Mouse (Mus musculus) T-helper 17 cell (primary cell): ENCODE measurements around the gene Kcng4.

ENCODE experiments used
- in situ Hi-C, 2 experiments: fragments of 300-600 bp; cut with MboI, MseI; formaldehyde crosslinking; loops; 1 replicate in 1 of 2; 2 replicates in 1 of 2; pipeline ENCODE4 v1.15.1; 2025; ENCODE audit warnings: high pct_unique_total_duplicates in 2 of 2

Kcng4 gene

DNA sequence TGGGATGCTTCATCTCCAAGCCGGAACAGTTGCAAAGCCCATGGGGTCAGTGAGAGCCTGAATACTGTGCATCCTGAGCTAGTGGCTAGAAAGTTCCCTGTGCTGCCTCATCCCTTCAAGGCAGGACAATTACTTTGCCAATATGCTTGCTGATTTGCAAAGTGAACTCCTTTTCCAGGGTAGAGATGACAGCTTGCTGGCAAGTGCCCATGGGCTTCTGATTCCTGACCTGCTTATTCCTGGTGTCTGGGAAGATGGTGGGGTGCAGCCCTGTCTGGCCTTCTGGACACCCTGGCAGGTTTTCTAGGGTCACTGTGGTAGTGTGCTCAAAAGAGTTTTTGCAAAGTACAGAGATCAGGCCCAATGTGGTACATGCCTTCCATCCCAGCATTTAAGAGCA, 7.5 kb upstream of the Kcng4 start:
- in situ Hi-C loops = no loop called here

DNA sequence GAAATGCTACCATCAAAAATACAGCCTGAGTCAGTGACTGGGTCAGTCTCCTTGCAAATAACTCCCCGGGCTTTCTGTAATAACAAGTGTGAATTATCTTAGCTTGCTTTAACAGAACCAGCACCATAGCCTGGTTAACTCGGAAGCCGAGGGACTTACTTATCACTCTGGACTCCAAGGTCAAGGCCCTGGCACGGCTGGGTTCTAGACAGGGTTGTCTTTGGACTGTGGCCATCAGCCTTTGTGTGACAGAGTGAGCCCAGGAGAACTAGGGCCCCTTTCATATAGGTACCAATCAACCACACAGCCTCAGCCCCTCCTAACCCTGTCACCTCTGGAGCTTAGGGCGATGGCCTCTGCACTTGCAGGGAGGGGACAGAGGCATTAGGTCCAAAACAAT, 5.6 kb upstream of the Kcng4 start:
- in situ Hi-C loops = no loop called here

DNA sequence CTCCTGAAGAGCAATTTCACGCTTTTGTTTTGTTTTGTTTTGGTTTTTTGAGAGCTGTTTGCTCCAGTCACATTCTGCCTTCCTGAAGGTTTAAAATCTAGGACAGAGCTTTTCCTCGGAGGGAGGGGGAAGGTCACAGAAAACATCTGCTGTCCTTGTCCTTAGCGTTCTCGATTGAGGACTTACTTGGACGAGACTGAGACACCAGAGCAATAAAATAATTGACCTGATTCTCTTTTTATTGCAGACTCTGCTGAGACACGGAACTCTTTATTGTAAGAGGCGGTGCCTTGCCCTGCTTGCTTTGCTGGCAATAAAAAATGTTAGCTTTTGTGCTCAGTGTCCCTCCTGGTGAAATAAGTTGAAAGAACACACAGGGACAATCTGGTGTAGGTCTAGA, 4.3 kb upstream of the Kcng4 start:
- in situ Hi-C loops = no loop called here

DNA sequence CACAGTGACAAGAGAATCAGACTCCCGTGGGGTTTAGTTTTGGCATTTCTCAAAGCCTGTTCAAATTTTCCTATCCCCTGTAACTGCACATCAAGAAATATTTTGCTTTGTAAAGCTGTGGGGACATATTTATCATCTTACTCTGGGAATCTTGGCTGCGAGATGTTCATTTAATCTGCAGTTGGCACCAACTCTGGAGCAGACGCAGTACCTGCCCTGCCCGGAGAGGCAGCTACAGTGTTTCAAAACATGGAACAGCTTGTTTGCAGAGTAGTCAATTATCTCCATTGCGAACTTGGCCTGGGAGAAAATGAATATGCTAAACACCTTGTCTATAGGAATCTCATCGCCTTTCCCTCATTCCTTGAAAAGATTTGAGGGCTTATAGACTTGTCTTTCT, 2.8 kb upstream of the Kcng4 start:
- in situ Hi-C loops = no loop called here

DNA sequence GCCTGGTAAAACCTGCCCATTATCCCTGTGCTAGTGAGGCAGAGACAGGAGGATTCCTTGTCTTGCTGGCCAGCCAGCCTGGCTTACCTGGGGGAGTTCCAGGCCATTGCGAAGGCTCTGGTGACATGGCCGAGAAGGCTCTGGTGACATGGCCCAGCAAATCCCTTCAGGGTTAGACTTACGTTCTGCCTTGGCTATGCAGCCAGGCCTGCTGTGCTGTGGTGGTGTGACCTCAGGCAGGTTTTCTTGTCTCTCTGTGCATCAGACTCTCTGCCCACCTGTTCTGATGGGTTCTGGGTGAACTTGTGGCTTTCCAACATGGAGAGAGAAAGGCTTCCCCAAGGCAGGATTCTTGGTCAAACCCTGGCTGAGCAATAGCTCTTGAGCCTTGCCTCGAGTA, 1.9 kb upstream of the Kcng4 start:
- in situ Hi-C loops = no loop called here

DNA sequence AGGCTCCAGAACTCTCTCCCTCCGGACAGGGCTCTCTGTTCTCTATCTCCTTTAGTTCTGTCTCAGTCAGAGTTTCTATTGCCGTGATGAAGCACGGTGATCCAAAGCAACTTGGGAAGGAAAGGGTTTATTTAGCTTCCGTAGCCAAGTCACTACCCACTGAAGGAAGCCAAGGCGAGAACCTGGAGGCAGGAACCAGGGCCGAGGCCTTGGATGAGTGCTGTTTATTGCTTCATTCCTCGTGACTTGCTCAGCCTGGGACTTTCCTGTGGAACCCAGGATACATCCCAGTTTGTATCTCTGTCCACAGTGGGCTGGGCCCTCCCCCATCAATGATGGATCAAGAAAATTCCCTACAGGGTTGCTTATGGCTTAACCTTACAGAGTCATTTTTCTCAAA, 1.3 kb upstream of the Kcng4 start:
- in situ Hi-C loops = no loop called here

DNA sequence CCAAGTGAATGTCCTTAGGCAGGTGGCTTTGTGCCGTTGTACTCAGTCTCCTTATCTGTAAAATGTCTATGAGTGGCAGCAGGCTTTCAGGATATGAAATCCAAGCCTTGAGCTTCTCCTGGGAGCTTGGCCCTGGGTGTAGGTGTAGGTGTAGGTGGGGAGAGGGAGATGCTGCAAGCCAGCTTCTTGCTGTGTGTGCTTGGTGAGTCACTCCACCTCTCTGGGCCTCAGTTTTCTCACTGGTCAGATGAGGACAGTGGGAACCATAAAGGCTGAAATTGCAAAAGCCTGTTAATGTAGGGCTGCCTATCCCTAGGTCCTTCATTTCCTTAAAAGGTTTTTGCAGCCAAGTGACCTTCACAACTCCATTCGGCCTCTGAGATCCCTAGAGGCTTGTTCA, 478 bp upstream of the Kcng4 start:
- in situ Hi-C loops = no loop called here

DNA sequence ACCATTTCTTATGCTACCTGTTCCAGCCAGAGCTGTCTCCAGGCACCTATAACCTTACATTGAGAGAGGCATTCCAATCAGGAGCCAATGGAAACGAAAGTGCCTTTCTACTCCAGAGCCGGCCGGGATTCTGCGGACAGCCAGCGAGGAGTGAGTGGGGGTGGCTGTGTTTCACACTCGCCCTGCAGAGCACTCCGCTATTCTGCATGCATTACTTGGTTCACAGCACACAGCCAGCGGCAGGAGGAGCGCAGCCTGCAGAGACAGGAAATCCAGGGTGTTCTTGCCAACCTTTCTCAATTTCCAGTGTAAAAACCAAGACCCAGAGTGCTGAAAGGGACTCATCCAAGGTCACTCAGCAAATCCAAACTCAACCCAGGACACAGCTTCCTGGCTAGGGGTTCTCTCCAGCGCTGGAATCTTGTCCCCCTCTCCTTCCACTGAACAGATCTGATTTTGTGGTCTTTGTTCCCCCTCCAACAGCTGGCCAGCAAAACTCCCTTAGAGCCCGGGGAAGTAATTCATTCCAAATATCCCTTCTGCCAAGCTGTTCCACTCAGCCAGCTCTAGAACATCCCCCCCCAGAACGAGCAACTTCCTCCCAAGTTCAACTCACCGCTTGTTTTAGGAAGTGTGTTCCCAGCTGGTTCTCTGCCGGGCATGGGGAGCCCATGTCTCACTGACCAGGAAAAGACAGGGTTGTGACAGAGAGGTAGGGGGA, 704 bp downstream of the Kcng4 start:
- in situ Hi-C loops = no loop called here

DNA sequence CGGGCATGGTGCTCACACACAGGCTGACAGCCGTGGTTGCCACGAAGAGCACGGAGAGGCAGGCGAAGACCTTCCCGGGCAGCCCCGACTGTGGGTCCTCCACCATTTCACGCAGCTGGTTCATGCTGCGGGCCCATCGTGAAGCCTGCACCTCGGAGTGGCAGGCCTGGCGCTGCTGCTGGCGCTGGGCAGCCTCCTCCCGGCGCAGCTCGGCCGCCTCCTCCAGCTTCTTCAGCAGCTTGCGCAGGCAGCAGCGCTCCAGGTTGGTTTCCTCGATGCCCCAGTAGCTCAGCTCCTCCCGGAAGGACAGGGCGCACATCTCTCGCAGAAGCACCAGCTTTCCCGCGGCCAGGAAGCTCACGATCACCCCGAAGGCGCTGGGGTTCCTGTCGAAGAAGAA, 2.6 kb downstream of the Kcng4 start:
- in situ Hi-C loops = no loop called here

DNA sequence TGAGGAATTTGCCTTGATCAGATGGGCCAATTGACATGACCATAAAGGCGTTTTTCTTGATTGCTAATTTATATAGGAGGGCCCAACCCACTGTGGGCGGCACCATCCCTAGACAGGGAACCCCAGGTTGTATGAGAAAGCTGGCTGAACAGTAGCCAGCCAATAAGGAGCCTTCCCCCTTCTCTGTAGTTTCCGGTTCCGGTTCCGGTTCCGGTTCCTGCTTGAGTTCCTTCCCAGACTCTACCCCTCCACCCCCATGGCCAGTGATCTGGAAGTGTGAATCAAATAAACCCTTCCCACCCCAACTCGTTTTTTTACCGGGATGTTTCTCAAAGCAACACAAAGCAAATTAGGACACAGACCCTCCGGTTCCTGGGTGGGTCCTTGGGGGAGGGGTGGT, 3.2 kb downstream of the Kcng4 start:
- in situ Hi-C loops = no loop called here

DNA sequence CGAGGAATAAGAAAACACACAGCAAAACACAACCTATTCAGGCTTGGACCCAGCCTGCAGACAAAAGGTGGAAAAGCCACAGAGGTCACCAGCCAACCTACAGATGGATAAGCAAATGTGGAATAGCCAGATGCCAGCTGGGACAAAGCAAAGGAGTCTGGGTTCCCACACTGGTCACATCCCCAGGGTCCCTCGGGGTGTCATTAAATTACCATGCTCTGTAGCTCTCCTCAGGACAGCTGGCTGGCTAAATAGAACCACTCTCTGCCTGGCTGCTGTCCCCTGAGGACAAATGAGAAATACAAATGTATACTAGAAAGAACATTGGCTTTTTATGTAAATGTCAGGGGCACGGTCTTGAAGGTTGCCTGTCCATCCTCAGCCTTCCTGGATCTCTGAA, 4.6 kb downstream of the Kcng4 start:
- in situ Hi-C loops = no loop called here

DNA sequence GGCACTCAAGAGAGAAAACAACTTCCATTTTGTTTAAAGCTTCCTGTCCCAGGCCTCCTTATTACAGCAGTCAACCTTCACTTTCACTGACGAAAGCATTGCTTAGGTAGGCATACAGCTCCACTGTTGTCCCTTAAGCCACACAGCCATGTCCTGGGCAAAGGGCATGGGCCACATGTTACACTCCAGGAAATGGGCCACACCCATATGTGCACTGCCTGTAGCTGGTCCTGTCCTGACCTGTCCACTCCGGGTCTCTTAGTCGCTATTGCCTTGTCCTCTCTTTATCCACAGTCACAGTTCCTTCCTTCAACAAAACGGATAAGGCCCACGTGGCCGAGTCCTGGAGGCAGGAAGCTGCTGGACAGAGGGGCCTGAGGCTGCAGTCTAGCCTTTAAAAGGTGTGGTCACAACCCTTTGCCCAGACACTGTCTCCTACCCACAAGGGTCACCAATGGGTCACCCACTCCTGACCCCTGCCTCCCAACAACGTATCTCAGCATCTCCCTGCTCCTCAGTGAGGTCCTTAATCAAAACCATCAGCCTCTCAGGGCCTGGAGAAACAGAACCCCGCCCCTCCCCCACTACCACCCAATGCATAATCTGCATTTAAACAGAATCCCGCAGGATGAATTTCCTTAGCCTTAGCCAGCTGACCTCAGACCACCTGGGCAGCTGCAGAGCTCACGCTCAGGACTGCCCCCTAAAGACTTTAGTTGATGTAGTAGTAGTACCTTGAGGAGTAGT, 7.7 kb downstream of the Kcng4 start:
- in situ Hi-C loops = no loop called here

DNA sequence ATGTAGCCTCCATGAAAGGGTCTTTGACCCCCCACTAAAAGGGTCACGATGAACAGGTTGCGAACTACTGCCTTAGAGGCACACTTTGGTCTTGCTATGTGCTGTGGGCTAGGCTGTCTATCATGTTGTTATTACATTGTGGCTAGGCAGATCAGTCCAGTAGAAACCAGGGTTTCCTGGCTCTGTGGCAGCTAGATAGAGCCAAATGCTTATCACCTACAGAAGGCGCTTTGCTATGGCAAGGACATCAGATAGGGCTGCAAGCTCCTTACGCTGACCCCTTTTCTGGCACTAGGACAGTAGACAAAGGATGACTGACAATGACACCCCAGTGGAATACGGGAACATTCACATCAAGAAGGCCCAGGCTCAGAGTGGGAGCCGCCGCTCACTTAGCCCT, 8.3 kb downstream of the Kcng4 start:
- in situ Hi-C loops = no loop called here

DNA sequence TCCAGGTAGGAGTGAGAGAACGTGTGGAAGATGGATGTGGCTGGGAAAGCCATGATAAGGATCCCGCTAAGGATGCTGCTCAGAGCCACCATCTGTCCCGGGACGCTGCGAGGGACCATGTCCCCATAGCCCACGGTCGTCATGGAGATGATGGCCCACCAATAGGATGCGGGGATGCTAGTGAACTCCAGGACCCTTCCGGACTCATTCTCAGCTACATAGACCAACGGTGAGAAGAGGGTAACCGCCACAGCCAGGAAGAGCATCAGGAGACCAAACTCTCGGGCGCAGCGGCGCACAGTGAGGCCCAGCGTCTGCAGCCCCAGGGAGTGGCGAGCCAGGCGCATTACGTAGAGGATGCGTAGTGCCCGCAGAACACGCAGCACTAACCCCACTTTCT, 9.7 kb downstream of the Kcng4 start:
- in situ Hi-C loops = no loop called here

DNA sequence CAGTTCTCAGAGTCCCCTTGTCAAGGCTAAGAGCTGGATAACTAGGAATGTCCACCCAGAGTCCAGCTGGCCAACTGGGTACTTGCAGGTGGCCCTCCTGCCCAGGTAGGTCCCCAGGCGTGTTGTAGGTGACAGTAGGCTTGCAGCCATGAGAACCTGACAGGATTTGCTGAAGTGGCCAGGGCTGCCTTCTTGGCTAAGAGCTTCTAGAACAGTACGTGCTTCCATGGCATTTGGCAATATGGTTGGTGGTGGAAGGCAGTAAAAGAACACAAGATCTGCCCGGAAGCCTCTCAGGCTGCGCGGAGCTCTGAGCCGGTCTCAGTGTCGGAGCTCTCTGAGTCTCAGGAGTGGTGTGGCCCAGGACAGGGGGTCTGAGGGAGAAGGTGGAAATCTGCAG, 10.6 kb downstream of the Kcng4 start:
- in situ Hi-C loops = loop anchor here in 1 of 2 experiments (5.0 kb wide), 1 partner anchor 42 kb away; the partner anchor contains the start of gene Wfdc1

DNA sequence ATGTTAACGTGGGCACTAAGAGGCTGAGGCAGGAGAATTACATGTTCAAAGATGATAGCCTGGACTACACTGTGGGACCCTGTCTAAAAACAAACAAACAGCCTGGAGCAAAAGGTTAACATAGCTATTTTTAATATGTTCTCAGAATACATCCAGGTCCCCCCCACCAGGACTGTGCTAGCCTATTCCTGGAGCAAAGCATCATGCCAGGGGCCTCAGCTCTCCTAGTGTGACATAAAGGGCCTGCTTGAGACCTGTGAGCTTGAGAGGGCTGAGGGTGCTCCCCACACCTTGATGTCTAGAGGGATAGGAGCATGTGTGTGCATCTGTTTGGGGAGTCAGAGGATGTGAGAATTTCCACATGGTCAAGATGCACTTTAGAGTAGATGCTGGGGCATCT, 11.7 kb downstream of the Kcng4 start:
- in situ Hi-C loops = loop anchor here in 1 of 2 experiments (5.0 kb wide), 1 partner anchor 44 kb away; the partner anchor contains the start of gene Wfdc1

DNA sequence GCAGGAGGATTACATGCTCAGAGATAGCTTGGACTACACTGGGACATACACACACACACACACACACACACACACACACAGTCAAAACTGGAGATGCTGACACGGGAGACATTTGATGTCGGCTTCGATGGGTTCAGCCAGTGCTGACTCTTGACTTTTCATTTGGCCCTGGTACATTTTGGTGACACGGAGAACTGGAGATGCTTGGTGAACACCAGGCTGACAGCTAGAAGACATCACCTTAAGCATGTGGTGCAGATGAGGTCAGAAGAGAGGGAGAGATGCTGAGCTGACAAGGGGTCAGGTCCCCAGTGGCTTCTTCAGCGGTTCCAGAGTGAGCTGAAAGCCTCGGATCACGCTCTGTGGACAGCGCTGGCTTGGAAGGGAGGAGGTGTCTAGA, 12.4 kb downstream of the Kcng4 start:
- in situ Hi-C loops = loop anchor here in 1 of 2 experiments (5.0 kb wide), 1 partner anchor 44 kb away; the partner anchor contains the start of gene Wfdc1

DNA sequence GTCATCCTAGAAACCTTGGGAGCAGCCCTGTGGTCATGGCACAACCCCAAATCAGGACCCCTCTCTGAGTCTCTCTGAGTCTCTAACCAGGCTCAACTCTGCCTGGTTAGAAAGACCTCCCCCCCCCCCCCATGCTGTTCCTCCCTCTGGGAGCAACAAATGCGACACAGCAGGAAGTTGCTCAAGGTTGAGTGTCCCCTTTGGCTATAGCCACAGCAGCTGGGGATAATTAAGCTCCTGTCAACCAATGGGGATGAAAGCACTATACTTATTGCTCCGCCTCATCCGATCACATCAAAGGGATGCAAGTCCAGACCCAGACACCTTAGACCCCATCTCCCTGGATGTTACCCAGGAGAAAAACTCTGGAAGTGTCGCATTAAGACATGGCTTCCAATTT, 12.9 kb downstream of the Kcng4 start:
- in situ Hi-C loops = loop anchor here in 1 of 2 experiments (5.0 kb wide), 1 partner anchor 45 kb away; the partner anchor contains the start of gene Wfdc1

DNA sequence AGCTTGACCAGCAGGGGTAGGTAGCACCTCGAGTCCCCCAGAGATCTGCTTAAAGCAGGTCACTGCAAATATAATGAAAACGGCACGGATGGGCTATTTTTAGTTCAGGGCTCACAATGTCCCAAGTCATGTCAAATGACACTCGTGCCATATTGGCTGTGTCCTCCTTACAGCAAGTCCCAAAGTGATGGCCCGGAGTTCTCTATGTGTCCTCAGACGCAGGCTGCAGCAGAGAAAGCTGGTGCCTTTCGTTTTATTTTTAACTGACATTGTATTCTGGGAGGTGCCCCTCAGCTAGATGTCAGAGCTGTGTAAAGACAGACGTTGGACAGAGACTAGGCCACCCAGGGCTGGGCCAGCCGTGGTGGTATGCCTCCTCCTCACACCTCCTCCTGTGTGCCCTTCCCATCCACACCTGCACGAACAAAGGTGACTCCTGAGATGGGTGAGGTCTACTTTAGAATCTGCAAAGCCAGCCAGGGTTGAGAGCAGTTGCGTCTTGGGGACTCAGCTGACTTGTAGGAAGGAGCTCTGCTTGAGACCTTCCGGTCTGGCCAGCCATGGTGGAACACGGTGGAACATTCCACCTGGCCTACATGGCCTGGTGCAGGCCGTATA, 14.5 kb downstream of the Kcng4 start:
- in situ Hi-C loops = loop anchor here in 1 of 2 experiments (5.0 kb wide), 1 partner anchor 46 kb away; the partner anchor contains the start of gene Wfdc1

DNA sequence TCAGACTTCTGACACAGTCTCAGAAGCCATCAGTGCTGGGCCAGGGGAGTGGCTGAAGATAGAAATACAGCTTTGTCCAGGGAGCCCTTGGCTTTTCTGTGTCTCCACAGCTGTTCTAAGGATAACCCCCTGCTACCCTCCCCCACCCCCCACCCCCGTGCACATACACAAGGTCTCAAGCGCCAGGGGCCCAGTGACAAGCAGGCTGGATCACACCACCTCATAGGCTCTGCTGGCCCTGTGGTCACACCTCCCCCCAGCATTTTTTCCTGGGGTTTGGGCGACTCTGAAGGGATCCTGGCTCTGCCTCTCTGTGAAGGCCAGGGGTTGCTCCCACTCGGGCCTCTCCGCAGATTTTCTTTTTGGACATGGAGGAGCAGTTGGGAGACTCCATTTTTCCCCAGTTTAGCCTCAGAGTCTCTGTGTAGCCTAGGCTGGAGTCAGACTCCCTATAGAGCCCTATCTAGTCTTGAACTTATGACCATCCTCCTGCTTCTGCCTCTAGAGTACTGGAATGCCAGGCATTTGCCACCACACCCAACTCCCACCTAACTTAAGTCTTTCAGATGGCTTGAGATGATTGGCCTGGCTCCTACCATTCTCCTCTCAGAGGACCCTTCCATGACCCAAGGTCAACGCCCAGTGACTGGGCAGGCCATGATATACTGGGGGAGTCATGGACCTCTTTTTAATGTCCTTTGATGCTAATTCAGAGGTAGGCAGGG, 15.2 kb downstream of the Kcng4 start:
- in situ Hi-C loops = loop anchor here in 1 of 2 experiments (5.0 kb wide), 1 partner anchor 47 kb away; the partner anchor contains the start of gene Wfdc1

DNA sequence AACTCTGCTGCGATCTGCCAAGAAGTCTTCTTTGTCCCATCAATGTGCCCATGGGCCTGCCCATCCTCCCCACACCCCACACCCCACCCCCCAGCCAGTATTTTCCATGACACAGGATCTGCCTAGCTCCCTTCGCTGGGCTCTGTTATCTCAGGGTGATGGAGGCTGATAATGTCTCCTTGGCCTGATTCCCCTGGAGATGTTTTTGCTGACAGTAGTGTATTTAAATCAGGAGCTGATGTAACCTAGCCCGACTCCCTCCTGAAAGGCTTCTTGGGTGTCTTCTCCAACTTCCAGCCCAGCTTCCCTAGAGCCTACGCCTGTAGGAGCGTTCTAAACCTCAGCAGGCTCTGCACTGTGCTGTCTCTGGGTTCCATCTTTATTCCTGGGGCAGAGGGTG, 16.6 kb downstream of the Kcng4 start:
- in situ Hi-C loops = no loop called here

DNA sequence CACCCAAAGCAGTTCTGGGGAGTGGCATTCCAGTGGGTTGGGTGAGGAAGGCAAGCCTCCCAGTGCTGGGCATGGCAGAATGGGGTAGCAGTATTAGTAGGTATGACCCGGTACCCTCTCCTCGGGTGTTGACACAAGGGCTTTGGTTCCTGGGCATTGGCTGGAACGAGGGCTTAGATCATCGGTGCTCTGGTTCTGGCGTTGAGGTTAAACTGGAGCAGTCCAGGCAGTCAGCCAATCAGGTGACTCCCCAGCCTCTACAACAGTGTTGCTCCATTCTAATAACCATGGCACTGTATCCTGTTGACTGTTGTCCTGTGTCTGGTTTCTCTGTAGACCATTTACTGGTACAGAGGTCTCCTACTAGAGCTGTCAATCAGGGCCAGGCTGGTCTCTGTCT, 17.9 kb downstream of the Kcng4 start:
- in situ Hi-C loops = no loop called here
